ENCODE assay signal across 8 mouse cellular contexts in the genomic region with DNA sequence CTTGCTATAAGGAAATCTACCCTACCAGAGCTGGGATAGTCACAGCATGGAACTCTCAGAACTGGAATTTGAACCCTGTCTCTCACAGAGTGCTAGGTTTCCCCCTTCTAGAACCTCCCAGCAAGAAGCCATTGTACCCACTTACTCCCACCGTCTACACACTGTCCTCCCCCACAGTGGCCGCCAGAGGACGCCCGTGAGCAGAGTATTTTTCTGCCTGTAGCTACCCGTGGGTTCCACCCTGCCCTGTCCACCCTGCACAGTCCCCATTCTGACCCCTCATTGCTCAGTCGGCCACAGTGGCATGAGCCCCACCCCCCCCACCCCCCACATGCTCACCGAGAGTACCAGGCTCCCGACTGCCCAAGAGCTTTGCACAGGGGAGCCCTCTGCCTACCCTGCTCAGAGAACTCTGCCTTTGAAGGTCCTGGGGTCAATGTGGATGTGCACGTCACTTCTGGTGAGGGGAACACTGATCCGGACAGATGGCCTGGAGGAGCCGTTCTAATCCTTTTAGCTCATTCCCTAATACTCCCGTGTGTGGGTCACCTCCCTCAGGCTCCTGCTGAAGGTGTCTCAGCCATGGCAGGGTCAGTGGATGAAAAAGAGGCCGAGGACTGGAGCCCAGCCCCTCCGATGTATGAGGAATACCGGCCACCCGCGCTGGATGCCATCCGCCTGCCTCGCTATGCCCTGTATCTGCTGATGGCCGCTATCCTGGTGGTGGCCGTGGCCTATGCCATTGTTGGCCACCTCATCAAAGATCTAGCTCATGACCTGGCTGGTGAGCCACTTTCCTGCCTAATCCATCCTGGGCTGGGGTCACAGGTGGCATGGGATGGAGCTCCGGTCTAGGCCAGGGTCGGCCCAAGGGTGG. TPM values are rescaled to one million over a fixed set of nuclear protein-coding genes. Genes with fewer than 3 reads are reported as not detected.
DNase-seq lines count a peak whose midpoint lies in the region; ATAC-seq and TF ChIP-seq lines count a peak whose summit lies in the region.

No protein-coding gene starts in this region.

- 0 out of 2 replicates have a peak overlapping the region, but pooled peaks have one; percentile 24 for H3K9ac ChIP-seq in embryonic facial prominence, embryonic 12.5 days
- peak overlapping the region; percentile 52 for H3K9ac ChIP-seq in heart, embryonic 12.5 days
- no peak overlapping the region for H3K9ac ChIP-seq in kidney, embryonic 15.5 days
- H3K9ac ChIP-seq in liver, postnatal 0 days (replicated peaks) = no peak overlapping the region
- H3K9ac ChIP-seq in neural tube, embryonic 13.5 days = peak overlapping the region; percentile 49

- H3K4me2 ChIP-seq in embryonic facial prominence, embryonic 12.5 days (replicated peaks) = no peak overlapping the region
- no peak overlapping the region for H3K4me2 ChIP-seq in heart, embryonic 12.5 days
- H3K4me2 ChIP-seq in kidney, embryonic 15.5 days = no peak overlapping the region
- H3K4me2 ChIP-seq in liver, postnatal 0 days (ENCODE audit: low read depth, low read length) = no peak overlapping the region
- H3K4me2 ChIP-seq in neural tube, embryonic 13.5 days = no peak overlapping the region

- H3K27me3 ChIP-seq in embryonic facial prominence, embryonic 12.5 days = no peaks in the 10 kb centered on the region
- H3K27me3 ChIP-seq in heart, embryonic 12.5 days (replicated peaks) = no peaks in the 10 kb centered on the region
- H3K27me3 ChIP-seq in kidney, embryonic 15.5 days = no peaks in the 10 kb centered on the region
- no peaks in the 10 kb centered on the region for H3K27me3 ChIP-seq in liver, postnatal 0 days (ENCODE audit: insufficient read depth, low read length)
- no peaks in the 10 kb centered on the region for H3K27me3 ChIP-seq in neural tube, embryonic 13.5 days

- TF ChIP-seq EP300 in liver, postnatal 0 days (IDR thresholded peaks at IDR 0.05; ENCODE audit: low read depth) = no peak

- WGBS in embryonic facial prominence, embryonic 12.5 days = 62% methylated on average over 23 of the region's 23 CpGs
- 58% methylated on average over 23 of the region's 23 CpGs for WGBS in heart, embryonic 12.5 days
- 59% methylated on average over 23 of the region's 23 CpGs for WGBS in kidney, embryonic 15.5 days
- WGBS in liver, postnatal 0 days (ENCODE audit: insufficient replicate concordance) = 55% methylated on average over 23 of the region's 23 CpGs
- 61% methylated on average over 23 of the region's 23 CpGs for WGBS in neural tube, embryonic 13.5 days

- ATAC-seq in embryonic facial prominence, embryonic 12.5 days (ENCODE audit: insufficient number of reproducible peaks, insufficient read depth, low FRiP score, low TSS enrichment) = no peak; the same call in 1 of the 2 replicates
- ATAC-seq in heart, embryonic 12.5 days (ENCODE audit: insufficient number of reproducible peaks, low FRiP score) = peak; percentile 46
- peak; percentile 46 for ATAC-seq in kidney, embryonic 15.5 days (replicated peaks; ENCODE audit: low FRiP score)
- peak; percentile 62 for ATAC-seq in liver, postnatal 0 days
- peak; percentile 37; the same call in 1 of the 2 replicates for ATAC-seq in neural tube, embryonic 13.5 days (ENCODE audit: low read depth)

- peak; percentile 82 for DNase-seq in CD4-positive, CD25-positive, alpha-beta regulatory T cell, adult 2 months (ENCODE audit: low read depth, low spot score)
- peak; percentile 57 for DNase-seq in adipocyte (ENCODE audit: low spot score)
- peak; percentile 86 for DNase-seq in liver, postnatal 0 days
- DNase-seq in thymus, postnatal 14 days = peak; percentile 76

- H3K27ac ChIP-seq in embryonic facial prominence, embryonic 12.5 days = no peak overlapping the region
- peak overlapping the region; percentile 47; the same call in 1 of the 2 replicates for H3K27ac ChIP-seq in heart, embryonic 12.5 days (ENCODE audit: poor library complexity, severe bottlenecking)
- H3K27ac ChIP-seq in kidney, embryonic 15.5 days = peak overlapping the region; percentile 55; the same call in 1 of the 2 replicates
- no peak overlapping the region for H3K27ac ChIP-seq in liver, postnatal 0 days (ENCODE audit: low read depth)
- no peak overlapping the region; the same call in 1 of the 2 replicates for H3K27ac ChIP-seq in neural tube, embryonic 13.5 days (replicated peaks)

- H3K36me3 ChIP-seq in embryonic facial prominence, embryonic 12.5 days = peaks cover 33% of the 10 kb centered on the region
- peaks cover 34% of the 10 kb centered on the region for H3K36me3 ChIP-seq in heart, embryonic 12.5 days
- H3K36me3 ChIP-seq in kidney, embryonic 15.5 days = peaks cover 40% of the 10 kb centered on the region
- H3K36me3 ChIP-seq in liver, postnatal 0 days (replicated peaks; ENCODE audit: insufficient read depth, low read length) = peaks cover 24% of the 10 kb centered on the region
- H3K36me3 ChIP-seq in neural tube, embryonic 13.5 days = peaks cover 41% of the 10 kb centered on the region

- no peak overlapping the region for H3K4me3 ChIP-seq in embryonic facial prominence, embryonic 12.5 days
- H3K4me3 ChIP-seq in heart, embryonic 12.5 days = no peak overlapping the region
- no peak overlapping the region for H3K4me3 ChIP-seq in kidney, embryonic 15.5 days (replicated peaks)
- no peak overlapping the region for H3K4me3 ChIP-seq in liver, postnatal 0 days (ENCODE audit: low read depth, low read length)
- no peak overlapping the region for H3K4me3 ChIP-seq in neural tube, embryonic 13.5 days

- peak; percentile 96 for TF ChIP-seq CTCF in liver, postnatal 0 days (IDR thresholded peaks at IDR 0.05; ENCODE audit: low read depth)

- H3K9me3 ChIP-seq in embryonic facial prominence, embryonic 12.5 days = no peaks in the 10 kb centered on the region
- no peaks in the 10 kb centered on the region for H3K9me3 ChIP-seq in heart, embryonic 12.5 days (replicated peaks)
- H3K9me3 ChIP-seq in kidney, embryonic 15.5 days (replicated peaks) = no peaks in the 10 kb centered on the region
- H3K9me3 ChIP-seq in liver, postnatal 0 days (ENCODE audit: low read length) = no peaks in the 10 kb centered on the region
- H3K9me3 ChIP-seq in neural tube, embryonic 13.5 days = no peaks in the 10 kb centered on the region

- peaks cover 31% of the 10 kb centered on the region for H3K4me1 ChIP-seq in embryonic facial prominence, embryonic 12.5 days
- H3K4me1 ChIP-seq in heart, embryonic 12.5 days (replicated peaks) = peaks cover 43% of the 10 kb centered on the region
- peaks cover 46% of the 10 kb centered on the region for H3K4me1 ChIP-seq in kidney, embryonic 15.5 days
- H3K4me1 ChIP-seq in liver, postnatal 0 days (ENCODE audit: insufficient read depth) = peaks cover 37% of the 10 kb centered on the region
- peaks cover 32% of the 10 kb centered on the region for H3K4me1 ChIP-seq in neural tube, embryonic 13.5 days (replicated peaks)

RNA-seq across cellular contexts. Expression of a gene that starts 1.2 kb away (rescaled TPM):
- 2.0 and 3.8 TPM in 2 replicates for polyA plus RNA-seq in embryonic facial prominence, embryonic 12.5 days (2016; fragmentation: Nextera tagmentation; extraction: Ambion mirVana)
- 1.2 and 1.8 TPM in 2 replicates for polyA plus RNA-seq in heart, embryonic 12.5 days (2016; fragmentation: Nextera tagmentation; extraction: Ambion mirVana)
- 1.6 and 2.1 TPM in 2 replicates for polyA plus RNA-seq in kidney, embryonic 15.5 days (2015; fragmentation: Nextera tagmentation; extraction: Ambion mirVana)
- polyA plus RNA-seq in liver, postnatal 0 days (2015; fragmentation: Nextera tagmentation; extraction: Ambion mirVana) = not detected in 2 replicates
- 1.3 and 2.5 TPM in 2 replicates for polyA plus RNA-seq in neural tube, embryonic 13.5 days (2015; fragmentation: Nextera tagmentation; extraction: Ambion mirVana)

RNA-seq across cellular contexts. Expression of a gene that starts 2.8 kb away (rescaled TPM):
- polyA plus RNA-seq in embryonic facial prominence, embryonic 12.5 days (2016; fragmentation: Nextera tagmentation; extraction: Ambion mirVana) = 3.1 and 3.4 TPM in 2 replicates
- 2.9 and 4.3 TPM in 2 replicates for polyA plus RNA-seq in heart, embryonic 12.5 days (2016; fragmentation: Nextera tagmentation; extraction: Ambion mirVana)
- 26.0 and 29.4 TPM in 2 replicates for polyA plus RNA-seq in kidney, embryonic 15.5 days (2015; fragmentation: Nextera tagmentation; extraction: Ambion mirVana)
- 1.7 and 2.0 TPM in 2 replicates for polyA plus RNA-seq in liver, postnatal 0 days (2015; fragmentation: Nextera tagmentation; extraction: Ambion mirVana)
- 1.8 and 3.1 TPM in 2 replicates for polyA plus RNA-seq in neural tube, embryonic 13.5 days (2015; fragmentation: Nextera tagmentation; extraction: Ambion mirVana)

RNA-seq across cellular contexts. Expression of a gene that starts 5.8 kb away (rescaled TPM):
- 2.9 and 4.1 TPM in 2 replicates for polyA plus RNA-seq in embryonic facial prominence, embryonic 12.5 days (2016; fragmentation: Nextera tagmentation; extraction: Ambion mirVana)
- 1.9 and 2.2 TPM in 2 replicates for polyA plus RNA-seq in heart, embryonic 12.5 days (2016; fragmentation: Nextera tagmentation; extraction: Ambion mirVana)
- 2.5 and 4.1 TPM in 2 replicates for polyA plus RNA-seq in kidney, embryonic 15.5 days (2015; fragmentation: Nextera tagmentation; extraction: Ambion mirVana)
- polyA plus RNA-seq in liver, postnatal 0 days (2015; fragmentation: Nextera tagmentation; extraction: Ambion mirVana) = 0.40 and 0.70 TPM in 2 replicates
- 5.2 and 8.2 TPM in 2 replicates for polyA plus RNA-seq in neural tube, embryonic 13.5 days (2015; fragmentation: Nextera tagmentation; extraction: Ambion mirVana)

RNA-seq across cellular contexts. Expression of a gene that starts 5.8 kb away (rescaled TPM):
- 73.6 and 77.0 TPM in 2 replicates for polyA plus RNA-seq in embryonic facial prominence, embryonic 12.5 days (2016; fragmentation: Nextera tagmentation; extraction: Ambion mirVana)
- 66.7 and 66.9 TPM in 2 replicates for polyA plus RNA-seq in heart, embryonic 12.5 days (2016; fragmentation: Nextera tagmentation; extraction: Ambion mirVana)
- polyA plus RNA-seq in kidney, embryonic 15.5 days (2015; fragmentation: Nextera tagmentation; extraction: Ambion mirVana) = 79.7 and 82.2 TPM in 2 replicates
- polyA plus RNA-seq in liver, postnatal 0 days (2015; fragmentation: Nextera tagmentation; extraction: Ambion mirVana) = 39.3 and 42.1 TPM in 2 replicates
- 72.2 and 75.2 TPM in 2 replicates for polyA plus RNA-seq in neural tube, embryonic 13.5 days (2015; fragmentation: Nextera tagmentation; extraction: Ambion mirVana)

RNA-seq across cellular contexts. Expression of a gene that starts 11.7 kb away (rescaled TPM):
- polyA plus RNA-seq in embryonic facial prominence, embryonic 12.5 days (2016; fragmentation: Nextera tagmentation; extraction: Ambion mirVana) = 140 and 143 TPM in 2 replicates
- polyA plus RNA-seq in heart, embryonic 12.5 days (2016; fragmentation: Nextera tagmentation; extraction: Ambion mirVana) = 96.4 and 99.5 TPM in 2 replicates
- 105 and 114 TPM in 2 replicates for polyA plus RNA-seq in kidney, embryonic 15.5 days (2015; fragmentation: Nextera tagmentation; extraction: Ambion mirVana)
- 69.7 and 74.6 TPM in 2 replicates for polyA plus RNA-seq in liver, postnatal 0 days (2015; fragmentation: Nextera tagmentation; extraction: Ambion mirVana)
- polyA plus RNA-seq in neural tube, embryonic 13.5 days (2015; fragmentation: Nextera tagmentation; extraction: Ambion mirVana) = 105 and 112 TPM in 2 replicates

Comparison
In these comparisons a context has a peak if more than half of its experiments do, and no peak if none do; other contexts are left out.
1. H3K27ac ChIP-seq: peak in heart, embryonic 12.5 days (single experiment) and kidney, embryonic 15.5 days (single experiment); none in embryonic facial prominence, embryonic 12.5 days (single experiment), liver, postnatal 0 days (single experiment) and neural tube, embryonic 13.5 days (single experiment).
2. H3K9ac ChIP-seq: peak in embryonic facial prominence, embryonic 12.5 days (single experiment), heart, embryonic 12.5 days (single experiment) and neural tube, embryonic 13.5 days (single experiment); none in kidney, embryonic 15.5 days (single experiment) and liver, postnatal 0 days (single experiment).
3. Peak in every context shown above with its lines, with median percentiles within 50 percentile points of each other: DNase-seq.